In genomic region chr5:128976266-128976665, GRCm38 (mm10) we compare ENCODE assay signal across 8 mouse cellular contexts. TPM values are rescaled to one million over a fixed set of nuclear protein-coding genes. Genes with fewer than 3 reads are reported as not detected.
DNase-seq lines count a peak whose midpoint lies in the region.

No protein-coding gene starts in this region.

- intact Hi-C loops in heart, postnatal 36 days (cut with DNase I): loop anchor here (10.0 kb wide), 1 partner anchor 171 kb away; no protein-coding TSS in a partner anchor

- DNase-seq in heart, postnatal 4 days: peak; percentile 38
- no peak for DNase-seq in heart, postnatal 36 days
- peak; percentile 49 for DNase-seq in A20 (ENCODE audit: low read depth, low spot score)
- DNase-seq in adrenal gland, postnatal 14 days: peak; percentile 71
- DNase-seq in kidney, adult 9 months: peak; percentile 73
- DNase-seq in mesoderm, embryonic 11.5 days (ENCODE audit: low read depth, low spot score): peak; percentile 68
- no peak for DNase-seq in layer of hippocampus, adult 11-12 months (ENCODE audit: low spot score)
- DNase-seq in frontal cortex, postnatal 10 days (ENCODE audit: low spot score in 2 of 2): no peak

RNA-seq across cellular contexts. Expression of gene Rimbp2, which starts 23.0 kb away (rescaled TPM):
- total RNA-seq in heart, postnatal 4 days (2021): under 1 TPM; 0.05 to 0.25 TPM
- under 1 TPM in 1 of 2 experiments, not detected in 1; 0.19 TPM for total RNA-seq in heart, postnatal 36 days (2021)
- total RNA-seq in adrenal gland, postnatal 14 days (2021): 5.7 and 6.0 TPM in 2 replicates

RNA-seq across cellular contexts. Expression of gene Stx2, which starts 32.1 kb away (rescaled TPM):
- total RNA-seq in heart, postnatal 4 days (2021): 10 to 100 TPM; 20.4 to 21.6 TPM
- 10 to 100 TPM; 12.2 to 20.5 TPM for total RNA-seq in heart, postnatal 36 days (2021)
- 27.1 and 27.5 TPM in 2 replicates for total RNA-seq in adrenal gland, postnatal 14 days (2021)

RNA-seq across cellular contexts. Expression of gene Ran, which starts 43.6 kb away (rescaled TPM):
- 100 to 1,000 TPM; 192 to 200 TPM for total RNA-seq in heart, postnatal 4 days (2021)
- 100 to 1,000 TPM in 1 of 2 experiments, 10 to 100 TPM in 1; 86.3 to 103 TPM for total RNA-seq in heart, postnatal 36 days (2021)
- total RNA-seq in adrenal gland, postnatal 14 days (2021): 212 and 219 TPM in 2 replicates

Comparison
In these comparisons a context has a peak if more than half of its experiments do, and no peak if none do; other contexts are left out.
1. DNase-seq: peak in heart, postnatal 4 days (single experiment), A20 (single experiment), adrenal gland, postnatal 14 days (single experiment), kidney, adult 9 months (single experiment) and mesoderm, embryonic 11.5 days (single experiment); none in heart, postnatal 36 days (0 of 2), layer of hippocampus, adult 11-12 months (single experiment) and frontal cortex, postnatal 10 days (0 of 2).